Mouse (Mus musculus) liver, adult 2 months (tissue): ENCODE data around the gene Lrp1.
A peak's percentile ranks its signal among the peaks of the same experiment; 100 is the strongest.

Source experiments
- CTCF ChIP-seq: fragments of 200-500 bp; IDR thresholded peaks from 2 replicates; pipeline ENCODE4 v1.5.1; 2011; ENCODE audit warnings: low read depth, low read length, control low read depth
- POLR2A ChIP-seq: fragments of 200-500 bp; IDR thresholded peaks from 2 replicates; pipeline ENCODE4 v1.6.1; 2011; ENCODE audit warnings: low read length, control low read depth; ENCODE audit not compliant: insufficient read depth; ENCODE audit errors: extremely low read depth

DNA sequence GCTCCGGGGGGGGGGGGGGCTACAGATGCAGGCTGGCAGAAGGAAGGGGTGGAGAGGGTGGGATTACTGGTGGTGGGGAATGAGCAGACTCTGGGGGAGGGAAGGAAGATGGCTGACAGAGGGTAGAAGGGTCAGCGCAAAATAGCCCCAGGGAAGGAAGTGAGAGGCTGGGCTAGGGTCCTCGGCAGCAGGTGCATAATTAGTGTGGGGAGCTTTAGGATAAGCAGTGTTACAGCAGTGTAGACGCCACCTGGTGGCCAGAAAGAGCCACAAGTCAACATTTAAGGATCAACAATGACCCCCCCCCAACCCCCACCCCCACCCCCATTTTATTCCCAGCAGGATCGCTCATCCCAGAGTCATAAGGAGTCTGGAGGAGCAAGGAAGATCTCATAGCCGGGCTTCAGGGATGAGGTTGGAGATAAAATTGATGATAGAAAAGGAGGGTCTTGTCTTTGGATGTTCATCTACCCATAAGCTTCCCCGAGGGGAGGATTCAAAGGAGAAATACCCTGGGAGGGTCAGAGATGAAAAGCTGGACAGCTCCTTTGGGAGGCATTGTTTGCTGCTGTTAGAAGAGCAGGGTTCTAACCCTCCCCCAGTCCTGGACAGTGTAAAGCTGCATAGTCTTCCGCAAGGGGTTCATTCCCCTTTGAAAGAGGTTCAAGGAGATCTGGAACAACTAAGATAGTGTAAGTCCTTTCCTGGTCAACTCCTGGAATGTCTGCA, 84.2 kb downstream of the Lrp1 start:
- TF ChIP-seq POLR2A (no peak), CTCF (peak; percentile 50)
